Mouse (Mus musculus): Measurements from ENCODE around the gene A930017K11Rik.

- no peak for TF ChIP-seq CTCF (conservative IDR thresholded peaks at IDR 0.05; ENCODE audit: low read length)
- no peak for TF ChIP-seq NANOG (IDR thresholded peaks at IDR 0.05; ENCODE audit: borderline replicate concordance, low read length)
- no peak for TF ChIP-seq POU5F1 (IDR thresholded peaks at IDR 0.05; ENCODE audit: borderline replicate concordance, low read length)
Measured at GRCm38 (mm10) chr17:25970954-25971707, 18.8 kb upstream of the A930017K11Rik start.

All from E14TG2a.4 (cell line).